Mouse (Mus musculus): ENCODE results near the gene Gart. TPM values are rescaled to one million over a fixed set of nuclear protein-coding genes. Genes with fewer than 3 reads are reported as not detected.
"Not testable (repeated sequence)": the region's sequence is repeated elsewhere in the genome, so short reads cannot be mapped to it uniquely, and the experiment has no call there.

Gene Gart
- polyA plus RNA-seq, 1 experiment from 2014 or later = 128 TPM

GRCm38 (mm10) chr16:91647461-91648219 lies 888 bp upstream of the Gart start, which contains the start of gene Son:
Gene Son, plus strand, starts transcription at chr16:91647506.
- under 1% methylated on average over 69 of the region's 70 CpGs for WGBS
- Histone ChIP-seq H3K4me2 (peak within 1 kb of the TSS; percentile 97), H3K4me3 (replicated peaks) (peak within 1 kb of the TSS; percentile 87), H3K4me1 (peaks cover 15% of the 10 kb centered on the region), H3K27ac (peak within 1 kb of the TSS; percentile 99), H3K27me3 (no peaks in the 10 kb centered on the region), H3K9ac (peak within 1 kb of the TSS; percentile 82), H3K9me3 (replicated peaks) (no peaks in the 10 kb centered on the region), H3K36me3 (peaks cover 25% of the 10 kb centered on the region)
- ATAC-seq (replicated peaks; ENCODE audit: low FRiP score) = peak; percentile 96

- H3K27me3 ChIP-seq = no peaks in the 10 kb centered on the region
- peaks cover 13% of the 10 kb centered on the region for H3K4me1 ChIP-seq
- H3K9me3 ChIP-seq (replicated peaks) = no peaks in the 10 kb centered on the region
- H3K4me3 ChIP-seq (replicated peaks) = peak overlapping the region; percentile 87
- H3K27ac ChIP-seq = peak overlapping the region; percentile 99
- H3K36me3 ChIP-seq = peaks cover 27% of the 10 kb centered on the region
- peak overlapping the region; percentile 97 for H3K4me2 ChIP-seq
- ATAC-seq (replicated peaks; ENCODE audit: low FRiP score) = no peak
- 1% methylated on average over 11 of the region's 11 CpGs for WGBS
- peak overlapping the region; percentile 82 for H3K9ac ChIP-seq
Observed at GRCm38 (mm10) chr16:91645995-91646602, 653 bp downstream of the Gart start.

- not testable (repeated sequence) for H3K4me3 ChIP-seq (replicated peaks); H3K9me3 ChIP-seq (replicated peaks); H3K27me3 ChIP-seq; H3K9ac ChIP-seq; ATAC-seq (replicated peaks; ENCODE audit: low FRiP score); H3K27ac ChIP-seq
- WGBS = 80% methylated on average over 1 of the region's 2 CpGs
- Histone ChIP-seq H3K4me2 (peak overlapping the region; percentile 97; the same call in 1 of the 2 replicates), H3K36me3 (peaks cover 29% of the 10 kb centered on the region), H3K4me1 (peaks cover 13% of the 10 kb centered on the region)
Observed at GRCm38 (mm10) chr16:91645420-91645819, 1.3 kb downstream of the Gart start.

DNA sequence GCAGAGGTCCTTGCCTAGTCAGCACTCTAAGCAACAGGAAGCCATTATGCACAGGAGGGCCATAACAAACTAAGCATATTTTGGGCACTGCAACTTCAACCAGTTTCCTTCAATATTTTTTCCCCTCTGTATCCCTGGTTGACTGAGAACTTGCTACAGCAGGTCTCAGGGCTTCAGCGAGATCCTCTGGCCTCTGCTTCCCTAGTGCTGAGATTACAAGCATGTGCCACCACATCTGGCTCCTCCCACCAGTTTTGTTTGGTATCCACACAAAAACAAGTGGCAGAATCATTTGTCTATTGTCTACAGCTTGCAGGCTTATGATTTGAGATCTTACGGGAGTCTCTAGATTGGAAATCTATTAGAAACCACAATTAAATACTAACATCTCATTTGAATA lies 1.9 kb downstream of the Gart start:
- ATAC-seq (replicated peaks; ENCODE audit: low FRiP score) = no peak
- Histone ChIP-seq H3K9ac (no peak overlapping the region), H3K4me1 (peaks cover 11% of the 10 kb centered on the region), H3K36me3 (peaks cover 35% of the 10 kb centered on the region), H3K4me3 (replicated peaks) (no peak overlapping the region), H3K27me3 (no peaks in the 10 kb centered on the region), H3K27ac (0 out of 2 replicates have a peak overlapping the region, but pooled peaks have one; percentile 15), H3K9me3 (replicated peaks) (no peaks in the 10 kb centered on the region), H3K4me2 (0 out of 2 replicates have a peak overlapping the region, but pooled peaks have one; percentile 17)
- WGBS = 74% methylated on average over 2 of the region's 2 CpGs

DNA sequence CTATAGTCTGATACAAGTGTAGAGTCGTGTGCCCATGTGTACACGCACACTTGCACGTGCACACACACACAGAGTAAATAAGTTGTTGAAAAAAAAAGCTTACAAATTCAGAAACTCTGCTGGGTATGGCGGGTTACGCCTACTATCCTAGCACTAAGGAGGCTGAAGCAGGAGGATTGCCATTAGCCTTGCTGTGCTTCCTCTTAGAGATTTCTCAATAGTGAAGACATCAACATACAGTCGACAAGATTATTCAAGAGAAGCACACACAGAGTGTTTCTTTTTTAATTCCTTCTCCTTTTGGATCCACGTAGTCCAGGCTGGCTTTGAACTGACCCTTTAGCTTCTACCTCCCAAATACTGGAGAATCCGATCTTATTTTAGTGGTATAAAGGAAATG lies 6.6 kb downstream of the Gart start:
- H3K4me3 ChIP-seq (replicated peaks) = no peak overlapping the region
- peaks cover 82% of the 10 kb centered on the region for H3K36me3 ChIP-seq
- H3K9ac ChIP-seq = no peak overlapping the region
- no peak for ATAC-seq (replicated peaks; ENCODE audit: low FRiP score)
- no peaks in the 10 kb centered on the region for H3K9me3 ChIP-seq (replicated peaks)
- no peak overlapping the region for H3K27ac ChIP-seq
- H3K4me1 ChIP-seq = peaks cover 6% of the 10 kb centered on the region
- 95% methylated on average over 8 of the region's 8 CpGs for WGBS
- no peaks in the 10 kb centered on the region for H3K27me3 ChIP-seq
- no peak overlapping the region for H3K4me2 ChIP-seq

DNA sequence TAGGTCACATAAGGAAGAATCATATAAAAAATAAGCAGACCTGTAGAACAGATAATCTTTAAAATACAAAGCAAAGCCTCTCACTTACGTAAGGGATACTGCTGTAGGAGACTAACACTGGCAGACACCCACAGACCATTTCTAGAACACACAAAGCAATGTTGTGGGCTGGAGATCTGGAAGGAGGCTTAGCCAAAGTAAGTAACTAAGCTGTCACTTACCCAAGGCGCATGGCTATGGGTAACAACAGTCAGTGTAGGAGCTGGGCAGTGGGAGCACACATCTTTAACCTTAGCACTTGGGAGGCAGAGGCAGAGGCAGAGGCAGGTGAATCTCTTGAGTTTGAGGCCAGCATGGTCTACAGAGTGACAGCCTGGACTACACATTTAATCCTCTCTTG lies 7.1 kb downstream of the Gart start:
- Histone ChIP-seq H3K4me3 (replicated peaks) (no peak overlapping the region), H3K36me3 (peaks cover 86% of the 10 kb centered on the region), H3K4me2 (no peak overlapping the region), H3K9me3 (replicated peaks) (no peaks in the 10 kb centered on the region), H3K9ac (no peak overlapping the region), H3K4me1 (peaks cover 2% of the 10 kb centered on the region), H3K27me3 (no peaks in the 10 kb centered on the region), H3K27ac (no peak overlapping the region)
- 94% methylated on average over 2 of the region's 2 CpGs for WGBS
- ATAC-seq (replicated peaks; ENCODE audit: low FRiP score) = no peak

GRCm38 (mm10) chr16:91639161-91639560 lies 7.6 kb downstream of the Gart start:
- H3K36me3 ChIP-seq = peaks cover 91% of the 10 kb centered on the region

DNA sequence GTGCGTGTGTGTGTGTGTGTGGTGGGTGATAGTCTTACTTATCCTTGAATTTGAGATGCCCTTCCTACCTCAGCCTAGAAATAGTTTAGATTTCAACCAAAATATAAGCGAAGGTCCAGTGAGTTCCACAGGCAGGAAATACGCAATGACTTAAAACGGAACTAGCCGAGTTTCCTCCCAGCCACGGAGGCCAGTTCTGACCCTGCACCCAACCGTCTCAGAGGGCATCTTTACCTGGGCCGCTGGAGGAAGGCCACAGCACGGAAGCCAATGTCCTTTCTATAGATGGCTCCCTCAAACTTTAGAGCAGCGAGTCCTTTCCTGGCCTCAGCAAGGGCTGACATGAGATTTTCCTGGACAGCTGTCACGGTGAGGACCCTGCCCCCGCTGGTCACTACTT lies 13.1 kb downstream of the Gart start:
- peaks cover 97% of the 10 kb centered on the region for H3K36me3 ChIP-seq
- no peak overlapping the region for H3K27ac ChIP-seq
- H3K27me3 ChIP-seq = no peaks in the 10 kb centered on the region
- H3K4me2 ChIP-seq = no peak overlapping the region
- no peaks in the 10 kb centered on the region for H3K4me1 ChIP-seq
- WGBS = 90% methylated on average over 12 of the region's 12 CpGs
- no peak overlapping the region for H3K9ac ChIP-seq
- no peaks in the 10 kb centered on the region for H3K9me3 ChIP-seq (replicated peaks)
- H3K4me3 ChIP-seq (replicated peaks) = no peak overlapping the region
- no peak for ATAC-seq (replicated peaks; ENCODE audit: low FRiP score)

More at GRCm38 (mm10) chr16:91639161-91639560, 7.6 kb downstream of the Gart start:
- H3K27ac ChIP-seq = no peak overlapping the region
- no peaks in the 10 kb centered on the region for H3K9me3 ChIP-seq (replicated peaks)
- H3K27me3 ChIP-seq = no peaks in the 10 kb centered on the region
- H3K4me1 ChIP-seq = no peaks in the 10 kb centered on the region
- no peak overlapping the region for H3K4me2 ChIP-seq
- no peak overlapping the region for H3K9ac ChIP-seq
- no peak for ATAC-seq (replicated peaks; ENCODE audit: low FRiP score)
- WGBS = 89% methylated on average over 5 of the region's 5 CpGs
- no peak overlapping the region for H3K4me3 ChIP-seq (replicated peaks)

GRCm38 (mm10) chr16:91632940-91633339 lies 13.8 kb downstream of the Gart start:
- Histone ChIP-seq H3K4me3 (replicated peaks) (no peak overlapping the region), H3K27ac (no peak overlapping the region), H3K36me3 (peaks cover 97% of the 10 kb centered on the region), H3K4me1 (no peaks in the 10 kb centered on the region), H3K9me3 (replicated peaks) (no peaks in the 10 kb centered on the region), H3K27me3 (no peaks in the 10 kb centered on the region), H3K9ac (no peak overlapping the region), H3K4me2 (no peak overlapping the region)
- WGBS = 95% methylated on average over 7 of the region's 7 CpGs
- no peak for ATAC-seq (replicated peaks; ENCODE audit: low FRiP score)

- Histone ChIP-seq H3K27ac (no peak overlapping the region), H3K36me3 (peaks cover 97% of the 10 kb centered on the region)
- no peak for ATAC-seq (replicated peaks; ENCODE audit: low FRiP score)
Observed at GRCm38 (mm10) chr16:91632439-91632838, 14.3 kb downstream of the Gart start.

DNA sequence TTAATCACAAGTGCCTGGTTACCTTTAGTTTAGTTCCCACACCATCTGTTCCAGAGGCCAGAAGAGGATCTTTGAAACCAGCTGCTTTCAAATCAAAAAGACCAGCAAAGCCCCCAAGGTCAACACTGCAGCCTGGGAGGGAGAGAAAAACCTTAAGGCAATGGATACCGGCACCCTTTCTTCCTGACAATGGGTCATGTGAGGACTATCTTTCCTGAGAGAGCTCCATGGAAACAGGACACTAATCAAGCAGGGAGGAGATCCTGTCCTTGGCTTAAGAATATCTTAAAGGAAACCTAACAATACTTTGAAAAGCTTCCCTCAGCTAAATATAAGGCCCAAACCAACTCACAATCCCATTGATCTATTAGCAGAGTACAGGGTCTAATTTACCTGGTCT lies 16.2 kb downstream of the Gart start:
- Histone ChIP-seq H3K4me3 (replicated peaks) (no peak overlapping the region), H3K27me3 (no peaks in the 10 kb centered on the region), H3K27ac (no peak overlapping the region), H3K9me3 (replicated peaks) (no peaks in the 10 kb centered on the region), H3K9ac (no peak overlapping the region), H3K4me1 (no peaks in the 10 kb centered on the region), H3K36me3 (peaks cover 96% of the 10 kb centered on the region), H3K4me2 (no peak overlapping the region)
- 74% methylated on average over 1 of the region's 1 CpGs for WGBS
- ATAC-seq (replicated peaks; ENCODE audit: low FRiP score) = no peak

More at GRCm38 (mm10) chr16:91632439-91632838, 14.3 kb downstream of the Gart start:
- Histone ChIP-seq H3K27me3 (no peaks in the 10 kb centered on the region), H3K9me3 (replicated peaks) (no peaks in the 10 kb centered on the region), H3K4me1 (no peaks in the 10 kb centered on the region), H3K9ac (no peak overlapping the region), H3K4me3 (replicated peaks) (no peak overlapping the region), H3K4me2 (no peak overlapping the region)
- WGBS = 88% methylated on average over 5 of the region's 5 CpGs

DNA sequence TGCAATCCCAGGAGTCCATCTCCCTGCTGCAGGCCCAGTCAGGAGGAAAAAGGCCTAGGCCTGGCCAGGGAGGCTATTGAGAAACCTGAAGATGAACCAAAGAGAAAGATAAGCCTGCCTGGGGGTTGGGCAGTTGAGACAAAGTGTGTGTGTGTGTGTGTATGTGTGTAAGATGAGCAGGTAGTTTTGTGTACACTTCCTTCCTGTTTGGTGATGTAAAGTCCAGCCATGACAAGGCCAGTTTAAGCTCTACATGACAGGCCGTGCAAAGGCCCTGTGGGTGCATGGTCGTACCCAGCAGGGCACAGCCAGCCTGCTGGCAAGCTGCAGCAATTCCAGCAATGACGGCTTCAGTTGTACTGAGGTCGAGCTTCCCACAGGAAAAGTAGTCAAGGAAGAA lies 17.0 kb downstream of the Gart start:
- Histone ChIP-seq H3K4me3 (replicated peaks) (no peak overlapping the region), H3K36me3 (peaks cover 96% of the 10 kb centered on the region), H3K27ac (no peak overlapping the region), H3K4me2 (no peak overlapping the region), H3K4me1 (no peaks in the 10 kb centered on the region), H3K27me3 (no peaks in the 10 kb centered on the region), H3K9ac (no peak overlapping the region), H3K9me3 (replicated peaks) (no peaks in the 10 kb centered on the region)
- WGBS = 93% methylated on average over 4 of the region's 4 CpGs
- no peak for ATAC-seq (replicated peaks; ENCODE audit: low FRiP score)
